Mouse (Mus musculus) ES-Bruce4 (cell line): Measurements from ENCODE around the gene Rpl35a. TPM values are rescaled to one million over a fixed set of nuclear protein-coding genes. Genes with fewer than 3 reads are reported as not detected.
A peak's percentile ranks its signal among the peaks of the same experiment; 100 is the strongest.

Experiments used
- H3K27ac ChIP-seq: 2 replicates; pipeline ENCODE4 v1.5.1; 2012; ENCODE audit warnings: low read length, inconsistent platforms; ENCODE audit not compliant: insufficient read depth
- H3K27me3 ChIP-seq: 2 replicates; pipeline ENCODE4 v1.6.1; 2012; ENCODE audit warnings: mild to moderate bottlenecking, low read length, inconsistent platforms; ENCODE audit not compliant: control insufficient read depth, poor library complexity, insufficient read depth, severe bottlenecking
- H3K36me3 ChIP-seq: 2 replicates; pipeline ENCODE4 v1.6.1; 2012; ENCODE audit warnings: inconsistent platforms, mild to moderate bottlenecking, low read length, moderate library complexity; ENCODE audit not compliant: control insufficient read depth, poor library complexity, insufficient read depth, severe bottlenecking
- H3K4me1 ChIP-seq: one replicate; pipeline ENCODE4 v1.8.1; 2011; ENCODE audit warnings: low read length; ENCODE audit not compliant: control insufficient read depth, insufficient read depth
- H3K4me3 ChIP-seq: 2 replicates; pipeline ENCODE4 v1.5.1; 2011; ENCODE audit warnings: low read depth, mild to moderate bottlenecking, low read length
- H3K9ac ChIP-seq: 2 replicates; pipeline ENCODE4 v1.6.1; 2012; ENCODE audit warnings: low read depth, mild to moderate bottlenecking, inconsistent platforms; ENCODE audit not compliant: poor library complexity, severe bottlenecking
- H3K9me3 ChIP-seq: replicated peaks from 2 replicates; pipeline ENCODE4 v1.6.1; 2012; ENCODE audit warnings: mild to moderate bottlenecking, low read length, inconsistent platforms; ENCODE audit not compliant: control insufficient read depth, poor library complexity, insufficient read depth, severe bottlenecking
- CTCF ChIP-seq: IDR thresholded peaks from one replicate; pipeline ENCODE4 v1.8.1; 2011; ENCODE audit warnings: low read depth, low read length
- EP300 ChIP-seq: IDR thresholded peaks from 2 replicates; pipeline ENCODE4 v1.6.1; 2011; ENCODE audit warnings: low read depth, low read length; ENCODE audit not compliant: insufficient read depth
- POLR2A ChIP-seq: IDR thresholded peaks from one replicate; pipeline ENCODE4 v1.8.1; 2011; ENCODE audit warnings: low read length; ENCODE audit not compliant: insufficient read depth
- polyA plus RNA-seq: library from polyadenylated mRNA; stranded (reverse); fragments of >200 nt; gene quantifications from 2 replicates; pipeline ENCODE4 v1.2.4, GENCODE M21; 2011; ENCODE audit warnings: low read depth; ENCODE audit not compliant: missing spikeins, insufficient read depth, insufficient read length

Rpl35a gene
- polyA plus RNA-seq, 1 experiment, result 1,499 TPM

DNA sequence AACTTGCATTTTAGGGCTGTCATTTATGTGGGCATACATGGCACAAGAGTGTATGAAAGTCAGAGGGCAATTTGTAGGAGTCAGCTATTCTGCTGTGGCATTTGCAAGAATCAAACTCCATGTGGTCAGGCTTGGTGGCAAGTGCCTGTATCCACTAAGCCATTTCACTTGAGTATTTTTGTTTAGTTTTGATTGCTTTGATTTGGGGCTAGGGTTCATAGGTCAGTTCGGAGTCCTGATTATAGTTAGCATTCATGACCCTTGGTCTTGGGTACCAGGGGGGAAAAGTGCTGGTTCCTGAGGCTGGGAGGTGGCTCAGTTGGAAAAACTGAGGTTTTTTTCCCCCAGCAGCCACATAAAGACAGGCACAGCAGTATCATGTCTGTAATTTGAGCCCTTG is 3.2 kb downstream of the Rpl35a start:
- no peak for TF ChIP-seq EP300
- TF ChIP-seq CTCF, result no peak
- no peak for TF ChIP-seq POLR2A
- Histone ChIP-seq H3K4me1 (no peaks in the 10 kb centered on the region), H3K4me3 (no peak overlapping the region), H3K27ac (peak overlapping the region; percentile 39; the same call in 1 of the 2 replicates), H3K9me3 (no peaks in the 10 kb centered on the region), H3K36me3 (peaks cover 39% of the 10 kb centered on the region), H3K27me3 (no peaks in the 10 kb centered on the region), H3K9ac (no peak overlapping the region)

GRCm38 (mm10) chr16:33060926-33061325 is 4.7 kb downstream of the Rpl35a start:
- no peak overlapping the region for H3K27ac ChIP-seq
- H3K9me3 ChIP-seq, result no peaks in the 10 kb centered on the region
- peaks cover 39% of the 10 kb centered on the region for H3K36me3 ChIP-seq
- no peaks in the 10 kb centered on the region for H3K27me3 ChIP-seq
- TF ChIP-seq EP300, result no peak
- no peak for TF ChIP-seq POLR2A
- TF ChIP-seq CTCF, result no peak
- H3K4me1 ChIP-seq, result no peaks in the 10 kb centered on the region
- H3K9ac ChIP-seq, result no peak overlapping the region
- H3K4me3 ChIP-seq, result no peak overlapping the region

- H3K27ac ChIP-seq, result peak overlapping the region; percentile 77
- H3K4me1 ChIP-seq, result no peaks in the 10 kb centered on the region
- no peaks in the 10 kb centered on the region for H3K9me3 ChIP-seq
- peak overlapping the region; percentile 78; the same call in 1 of the 2 replicates for H3K9ac ChIP-seq
- peaks cover 39% of the 10 kb centered on the region for H3K36me3 ChIP-seq
- TF ChIP-seq CTCF, result no peak
- no peak for TF ChIP-seq EP300
- no peak for TF ChIP-seq POLR2A
- 0 out of 2 replicates have a peak overlapping the region, but pooled peaks have one; percentile 16 for H3K4me3 ChIP-seq
- no peaks in the 10 kb centered on the region for H3K27me3 ChIP-seq
Measured at GRCm38 (mm10) chr16:33061400-33061799, 5.1 kb downstream of the Rpl35a start.

- H3K9ac ChIP-seq, result peak within 1 kb of the TSS; percentile 78
- TF ChIP-seq EP300, result no peak
- no peak for TF ChIP-seq CTCF
- no peak for TF ChIP-seq POLR2A
- no peaks in the 10 kb centered on the region for H3K27me3 ChIP-seq
- no peaks in the 10 kb centered on the region for H3K4me1 ChIP-seq
- no peaks in the 10 kb centered on the region for H3K9me3 ChIP-seq
- peak within 1 kb of the TSS; percentile 77 for H3K27ac ChIP-seq
- peaks cover 37% of the 10 kb centered on the region for H3K36me3 ChIP-seq
- H3K4me3 ChIP-seq, result peak within 1 kb of the TSS; percentile 90
Measured at GRCm38 (mm10) chr16:33062024-33062681, 5.9 kb downstream of the Rpl35a start, which contains the start of gene Lmln. Lmln (plus strand) TSS chr16:33062521.

GRCm38 (mm10) chr16:33062682-33063131 is 6.5 kb downstream of the Rpl35a start:
- Histone ChIP-seq H3K27ac (no peak overlapping the region), H3K4me3 (peak overlapping the region; percentile 90), H3K27me3 (no peaks in the 10 kb centered on the region), H3K36me3 (peaks cover 33% of the 10 kb centered on the region), H3K9ac (peak overlapping the region; percentile 78), H3K9me3 (no peaks in the 10 kb centered on the region), H3K4me1 (no peaks in the 10 kb centered on the region)
- TF ChIP-seq POLR2A (no peak), EP300 (no peak), CTCF (no peak)

DNA sequence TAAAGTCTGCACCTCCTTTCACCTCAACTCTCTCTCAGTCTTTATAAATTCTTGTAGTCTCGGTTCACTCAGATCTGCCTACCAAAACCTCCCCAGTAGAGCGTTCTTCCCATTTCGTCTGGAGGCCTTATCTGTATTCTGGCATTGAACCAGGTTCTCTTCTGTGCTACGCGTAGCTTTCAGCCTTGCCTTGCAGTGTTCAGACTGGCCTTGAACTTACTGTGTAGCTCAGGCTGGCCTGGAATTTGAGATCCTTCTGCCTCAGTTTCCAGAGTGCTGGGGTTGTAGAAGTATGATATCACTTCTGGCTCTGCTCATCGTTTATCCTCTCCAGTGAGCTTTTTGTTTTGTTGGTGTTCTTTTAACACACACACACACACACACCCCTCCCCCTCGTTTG is 7.0 kb downstream of the Rpl35a start:
- Histone ChIP-seq H3K9me3 (no peaks in the 10 kb centered on the region), H3K36me3 (peaks cover 27% of the 10 kb centered on the region), H3K27ac (no peak overlapping the region), H3K4me1 (no peaks in the 10 kb centered on the region), H3K27me3 (no peaks in the 10 kb centered on the region), H3K4me3 (peak overlapping the region; percentile 90), H3K9ac (peak overlapping the region; percentile 78)
- TF ChIP-seq CTCF, result no peak
- no peak for TF ChIP-seq EP300
- no peak for TF ChIP-seq POLR2A
